In genomic region chr1:172701381-172701780, GRCm38 (mm10) we compare ENCODE assay signal across 19 mouse cellular contexts. TPM values are rescaled to one million over a fixed set of nuclear protein-coding genes. Genes with fewer than 3 reads are reported as not detected.
"Had no signal": no experiment of that assay in that cellular context is flagged by ENCODE, and none has a peak within 500 bp of the region (broad histone marks: within the 10 kb centered on the region; RNA-seq: fewer than 3 reads in every experiment).

No protein-coding gene starts in this region.

- DNase-seq: lung, adult 18-20 months; lung, embryonic 14.5 days; lung, postnatal 10 days; lung, postnatal 4 days; retina, postnatal 1 day; right cerebral cortex, adult 18-20 months; right cerebral cortex, postnatal 25 days; right cerebral cortex, postnatal 4 days; spleen, adult 18-20 months; thymus, adult 18-20 months; thymus, postnatal 14 days; thymus, postnatal 36 days had no signal

- H3K9me3 ChIP-seq: midbrain, embryonic 10.5 days; midbrain, embryonic 12.5 days; neural tube, embryonic 13.5 days; neural tube, embryonic 15.5 days had no signal

- H3K9ac ChIP-seq: lung, embryonic 14.5 days; midbrain, embryonic 12.5 days; neural tube, embryonic 13.5 days; neural tube, embryonic 15.5 days had no signal

- H3K27ac ChIP-seq: midbrain, embryonic 10.5 days; midbrain, embryonic 12.5 days; neural tube, embryonic 13.5 days; neural tube, embryonic 15.5 days had no signal

- H3K4me1 ChIP-seq: midbrain, embryonic 10.5 days; midbrain, embryonic 12.5 days; neural tube, embryonic 15.5 days had no signal

- H3K4me3 ChIP-seq: midbrain, embryonic 10.5 days; midbrain, embryonic 12.5 days; myocyte; neural tube, embryonic 13.5 days; neural tube, embryonic 15.5 days had no signal

- H3K36me3 ChIP-seq: midbrain, embryonic 10.5 days; midbrain, embryonic 12.5 days; neural tube, embryonic 13.5 days; neural tube, embryonic 15.5 days had no signal

RNA-seq across cellular contexts. Expression of gene Crp, which starts 3.5 kb away (rescaled TPM):
- total RNA-seq: megakaryocyte, adult 5-6 weeks; megakaryocyte-erythroid progenitor cell, adult 5-6 weeks had no signal
